ENCODE assay signal across 8 mouse cellular contexts in the genomic region with DNA sequence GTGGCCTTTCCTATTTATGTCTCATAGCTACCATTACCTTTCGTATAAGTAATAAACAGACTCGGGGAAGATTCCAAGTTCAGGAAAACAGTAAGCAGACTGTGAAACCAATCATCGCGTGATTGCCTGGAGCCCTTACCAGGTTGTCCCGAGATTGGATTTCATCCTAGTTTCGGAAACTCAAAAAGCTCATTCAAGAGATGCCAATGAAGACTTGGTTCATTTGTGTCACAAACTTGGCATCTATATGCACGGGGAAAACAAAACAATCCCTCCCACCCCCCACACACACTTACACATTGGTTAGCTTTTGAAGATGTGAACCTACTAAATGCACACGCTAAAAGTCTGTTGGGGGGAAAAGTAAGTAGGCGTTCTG. TPM values are rescaled to one million over a fixed set of nuclear protein-coding genes. Genes with fewer than 3 reads are reported as not detected.
A peak's percentile ranks its signal among the peaks of the same experiment; 100 is the strongest.
DNase-seq lines count a peak whose midpoint lies in the region; ATAC-seq lines count a peak whose summit lies in the region.

No protein-coding gene starts in this region.

- peak overlapping the region; percentile 74 for H3K4me2 ChIP-seq in kidney, embryonic 14.5 days (replicated peaks; ENCODE audit: low read depth, low read length)
- peak overlapping the region; percentile 77 for H3K4me2 ChIP-seq in hindbrain, embryonic 12.5 days (replicated peaks)
- peak overlapping the region; percentile 78 for H3K4me2 ChIP-seq in midbrain, embryonic 14.5 days (ENCODE audit: low read length)

- 0 out of 2 replicates have a peak, but pooled peaks cover 3% of the 10 kb centered on the region for H3K4me1 ChIP-seq in kidney, embryonic 14.5 days (ENCODE audit: control insufficient read depth, insufficient read depth, low read length)
- H3K4me1 ChIP-seq in hindbrain, embryonic 12.5 days = peaks cover 14% of the 10 kb centered on the region
- H3K4me1 ChIP-seq in midbrain, embryonic 14.5 days (ENCODE audit: control insufficient read depth, insufficient read depth, low read length) = 0 out of 2 replicates have a peak, but pooled peaks cover 5% of the 10 kb centered on the region

- H3K27me3 ChIP-seq in kidney, embryonic 14.5 days (ENCODE audit: control insufficient read depth, insufficient read depth, low read length) = no peaks in the 10 kb centered on the region
- no peaks in the 10 kb centered on the region for H3K27me3 ChIP-seq in hindbrain, embryonic 12.5 days
- no peaks in the 10 kb centered on the region for H3K27me3 ChIP-seq in midbrain, embryonic 14.5 days (ENCODE audit: control insufficient read depth, insufficient read depth, low read length)

- WGBS in kidney, embryonic 14.5 days = 10% methylated on average over 9 of the region's 9 CpGs
- WGBS in hindbrain, embryonic 12.5 days = 11% methylated on average over 9 of the region's 9 CpGs
- WGBS in midbrain, embryonic 14.5 days = 10% methylated on average over 9 of the region's 9 CpGs

- peaks cover 42% of the 10 kb centered on the region for H3K36me3 ChIP-seq in kidney, embryonic 14.5 days (ENCODE audit: control insufficient read depth, insufficient read depth, low read length)
- peaks cover 44% of the 10 kb centered on the region for H3K36me3 ChIP-seq in hindbrain, embryonic 12.5 days
- peaks cover 44% of the 10 kb centered on the region for H3K36me3 ChIP-seq in midbrain, embryonic 14.5 days (ENCODE audit: control insufficient read depth, insufficient read depth, low read length)

- peak overlapping the region; percentile 65 for H3K9ac ChIP-seq in kidney, embryonic 14.5 days (ENCODE audit: low read depth, low read length)
- peak overlapping the region; percentile 79 for H3K9ac ChIP-seq in hindbrain, embryonic 12.5 days
- H3K9ac ChIP-seq in midbrain, embryonic 14.5 days (replicated peaks; ENCODE audit: low read length) = peak overlapping the region; percentile 75

- peak overlapping the region; percentile 20; the same call in 1 of the 2 replicates for H3K27ac ChIP-seq in kidney, embryonic 14.5 days (ENCODE audit: low read depth, low read length)
- H3K27ac ChIP-seq in hindbrain, embryonic 12.5 days = peak overlapping the region; percentile 85
- peak overlapping the region; percentile 84; the same call in 1 of the 2 replicates for H3K27ac ChIP-seq in midbrain, embryonic 14.5 days (replicated peaks; ENCODE audit: low read depth, low read length)

- ATAC-seq in kidney, embryonic 14.5 days (ENCODE audit: low FRiP score, low TSS enrichment) = no peak
- ATAC-seq in hindbrain, embryonic 12.5 days (ENCODE audit: low FRiP score) = 0 out of 2 replicates have a peak, but pooled peaks have one; percentile 11
- ATAC-seq in midbrain, embryonic 14.5 days (ENCODE audit: low FRiP score, low TSS enrichment) = no peak

- H3K9me3 ChIP-seq in kidney, embryonic 14.5 days (ENCODE audit: control insufficient read depth, low read length) = no peaks in the 10 kb centered on the region
- H3K9me3 ChIP-seq in hindbrain, embryonic 12.5 days (replicated peaks) = no peaks in the 10 kb centered on the region
- no peaks in the 10 kb centered on the region for H3K9me3 ChIP-seq in midbrain, embryonic 14.5 days (ENCODE audit: control insufficient read depth, low read length)

- DNase-seq in kidney, postnatal 14 days = no peak
- DNase-seq in NIH3T3 (ENCODE audit: low read depth) = peak; percentile 17
- DNase-seq in midbrain, embryonic 14.5 days = peak; percentile 24
- DNase-seq in layer of hippocampus, adult 18-20 months (ENCODE audit: low spot score in 2 of 2) = no peak
- no peak for DNase-seq in adrenal gland, postnatal 25 days
- DNase-seq in left cerebral cortex, adult 18-20 months (ENCODE audit: low spot score in 2 of 2) = no peak

- peak overlapping the region; percentile 79 for H3K4me3 ChIP-seq in kidney, embryonic 14.5 days (ENCODE audit: low read length)
- peak overlapping the region; percentile 89 for H3K4me3 ChIP-seq in hindbrain, embryonic 12.5 days
- H3K4me3 ChIP-seq in midbrain, embryonic 14.5 days (replicated peaks; ENCODE audit: low read depth, low read length) = peak overlapping the region; percentile 76

RNA-seq across cellular contexts. Expression of a gene that starts 0.6 kb away (rescaled TPM):
- polyA plus RNA-seq in kidney, embryonic 14.5 days (2014; fragmentation: Nextera tagmentation; extraction: Ambion mirVana) = 14.0 and 17.3 TPM in 2 replicates
- polyA plus RNA-seq in hindbrain, embryonic 12.5 days (2016; fragmentation: Nextera tagmentation; extraction: Ambion mirVana) = 18.0 and 19.1 TPM in 2 replicates
- 21.9 and 22.1 TPM in 2 replicates for polyA plus RNA-seq in midbrain, embryonic 14.5 days (2014; fragmentation: Nextera tagmentation; extraction: Ambion mirVana)
- total RNA-seq in layer of hippocampus, adult 18-20 months (2021) = 10 to 100 TPM; 23.8 to 24.4 TPM
- 14.8 and 15.5 TPM in 2 replicates for total RNA-seq in adrenal gland, postnatal 25 days (2021)
- total RNA-seq in left cerebral cortex, adult 18-20 months (2021) = 10 to 100 TPM; 22.6 to 25.9 TPM

RNA-seq across cellular contexts. Expression of a gene that starts 11.6 kb away (rescaled TPM):
- polyA plus RNA-seq in kidney, embryonic 14.5 days (2014; fragmentation: Nextera tagmentation; extraction: Ambion mirVana) = 457 and 564 TPM in 2 replicates
- polyA plus RNA-seq in hindbrain, embryonic 12.5 days (2016; fragmentation: Nextera tagmentation; extraction: Ambion mirVana) = 418 and 446 TPM in 2 replicates
- 327 and 369 TPM in 2 replicates for polyA plus RNA-seq in midbrain, embryonic 14.5 days (2014; fragmentation: Nextera tagmentation; extraction: Ambion mirVana)
- total RNA-seq in layer of hippocampus, adult 18-20 months (2021) = 100 to 1,000 TPM in 1 of 2 experiments, 10 to 100 TPM in 1; 96.7 to 100 TPM
- total RNA-seq in adrenal gland, postnatal 25 days (2021) = 186 and 197 TPM in 2 replicates
- 100 to 1,000 TPM; 103 to 122 TPM for total RNA-seq in left cerebral cortex, adult 18-20 months (2021)

RNA-seq across cellular contexts. Expression of a gene that starts 20.9 kb away (rescaled TPM):
- 21.9 and 26.1 TPM in 2 replicates for polyA plus RNA-seq in kidney, embryonic 14.5 days (2014; fragmentation: Nextera tagmentation; extraction: Ambion mirVana)
- polyA plus RNA-seq in hindbrain, embryonic 12.5 days (2016; fragmentation: Nextera tagmentation; extraction: Ambion mirVana) = 18.9 and 20.9 TPM in 2 replicates
- polyA plus RNA-seq in midbrain, embryonic 14.5 days (2014; fragmentation: Nextera tagmentation; extraction: Ambion mirVana) = 9.0 and 9.9 TPM in 2 replicates
- total RNA-seq in layer of hippocampus, adult 18-20 months (2021) = 10 to 100 TPM; 75.7 to 89.4 TPM
- total RNA-seq in adrenal gland, postnatal 25 days (2021) = 15.1 and 17.7 TPM in 2 replicates
- 10 to 100 TPM; 85.1 to 93.3 TPM for total RNA-seq in left cerebral cortex, adult 18-20 months (2021)

RNA-seq across cellular contexts. Expression of a gene that starts 26.8 kb away (rescaled TPM):
- polyA plus RNA-seq in kidney, embryonic 14.5 days (2014; fragmentation: Nextera tagmentation; extraction: Ambion mirVana) = 84.8 and 85.1 TPM in 2 replicates
- 66.0 and 69.5 TPM in 2 replicates for polyA plus RNA-seq in hindbrain, embryonic 12.5 days (2016; fragmentation: Nextera tagmentation; extraction: Ambion mirVana)
- 71.8 and 73.4 TPM in 2 replicates for polyA plus RNA-seq in midbrain, embryonic 14.5 days (2014; fragmentation: Nextera tagmentation; extraction: Ambion mirVana)
- 10 to 100 TPM; 32.7 to 37.5 TPM for total RNA-seq in layer of hippocampus, adult 18-20 months (2021)
- 42.1 and 48.3 TPM in 2 replicates for total RNA-seq in adrenal gland, postnatal 25 days (2021)
- 10 to 100 TPM; 30.6 to 31.3 TPM for total RNA-seq in left cerebral cortex, adult 18-20 months (2021)

RNA-seq across cellular contexts. Expression of a gene that starts 26.9 kb away (rescaled TPM):
- 73.7 and 79.8 TPM in 2 replicates for polyA plus RNA-seq in kidney, embryonic 14.5 days (2014; fragmentation: Nextera tagmentation; extraction: Ambion mirVana)
- 65.6 and 71.0 TPM in 2 replicates for polyA plus RNA-seq in hindbrain, embryonic 12.5 days (2016; fragmentation: Nextera tagmentation; extraction: Ambion mirVana)
- 51.1 and 59.7 TPM in 2 replicates for polyA plus RNA-seq in midbrain, embryonic 14.5 days (2014; fragmentation: Nextera tagmentation; extraction: Ambion mirVana)
- 10 to 100 TPM; 28.3 to 30.7 TPM for total RNA-seq in layer of hippocampus, adult 18-20 months (2021)
- 34.5 and 46.1 TPM in 2 replicates for total RNA-seq in adrenal gland, postnatal 25 days (2021)
- total RNA-seq in left cerebral cortex, adult 18-20 months (2021) = 10 to 100 TPM; 25.0 to 29.6 TPM

Comparison
In these comparisons a context has a peak if more than half of its experiments do, and no peak if none do; other contexts are left out.
1. H3K27ac ChIP-seq: peak in every context shown above with its lines; median percentile 85 in hindbrain, embryonic 12.5 days; 84 in midbrain, embryonic 14.5 days; 20 in kidney, embryonic 14.5 days.
2. DNase-seq: peak in NIH3T3 (single experiment) and midbrain, embryonic 14.5 days (single experiment); none in kidney, postnatal 14 days (single experiment), layer of hippocampus, adult 18-20 months (0 of 2), adrenal gland, postnatal 25 days (single experiment) and left cerebral cortex, adult 18-20 months (0 of 2).
3. Peak in every context shown above with its lines, with median percentiles within 50 percentile points of each other: H3K4me2 ChIP-seq, H3K4me3 ChIP-seq and H3K9ac ChIP-seq.